Mouse (Mus musculus) adrenal gland, postnatal 10 days (tissue): Measurements from ENCODE around the gene Uncx. TPM values are rescaled to one million over a fixed set of nuclear protein-coding genes. Genes with fewer than 3 reads are reported as not detected.

Experiments used
- DNase-seq: peaks from one replicate; pipeline ENCODE4 v3.0.0; 2021; ENCODE audit warnings: mixed read lengths
- total RNA-seq, 2 experiments: library from RNA; stranded (reverse); gene quantifications; 2 replicates each; pipeline ENCODE4 v1.2.3; 2021

Uncx gene
- total RNA-seq, 2 experiments from 2014 or later = not detected

DNA sequence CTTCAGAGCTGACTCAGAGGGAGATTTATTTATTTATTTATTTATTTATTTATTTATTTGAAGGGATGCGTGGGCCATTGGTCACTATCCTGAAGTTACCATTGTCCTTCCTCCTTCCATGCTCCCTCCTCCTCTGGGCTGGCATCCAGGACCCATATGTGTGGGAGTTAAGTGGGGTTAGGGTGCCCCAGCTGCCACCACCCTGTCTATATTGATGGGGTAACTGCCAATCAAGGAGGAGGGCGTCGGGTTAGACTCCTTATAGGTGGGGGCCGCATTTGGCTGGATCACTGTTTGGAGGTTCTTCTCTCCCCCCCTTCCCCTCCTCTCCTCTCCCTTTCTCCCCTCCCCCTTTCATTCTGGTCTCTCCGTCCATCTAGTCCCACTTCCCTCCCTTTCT lies 738 bp upstream of the Uncx start:
- no peak for DNase-seq

GRCm38 (mm10) chr5:139543650-139544270 lies 466 bp downstream of the Uncx start:
- no peak for DNase-seq

GRCm38 (mm10) chr5:139544271-139545135 lies 1.2 kb downstream of the Uncx start:
- no peak for DNase-seq

DNA sequence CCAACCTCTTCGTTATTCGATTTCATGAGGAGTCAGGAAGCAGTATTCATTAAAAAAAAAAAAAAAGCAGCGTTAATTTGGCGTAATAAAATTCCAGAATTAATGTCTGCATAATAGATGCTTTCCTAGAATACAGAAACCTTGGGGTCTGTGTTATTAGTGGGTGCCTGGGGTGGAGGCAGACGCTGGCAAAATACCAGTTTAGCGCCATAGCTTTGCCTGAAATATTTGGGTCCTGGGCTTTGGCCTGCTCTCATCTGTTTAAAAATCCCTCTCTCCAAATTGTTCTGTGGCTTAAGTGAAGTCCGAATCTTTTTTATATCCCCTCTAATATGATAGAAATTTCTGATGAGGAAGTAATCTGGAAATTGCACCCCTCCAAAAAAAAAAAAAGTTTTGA lies 1.9 kb downstream of the Uncx start:
- DNase-seq = no peak

- no peak for DNase-seq
Observed at GRCm38 (mm10) chr5:139545673-139546335, 2.5 kb downstream of the Uncx start.

DNA sequence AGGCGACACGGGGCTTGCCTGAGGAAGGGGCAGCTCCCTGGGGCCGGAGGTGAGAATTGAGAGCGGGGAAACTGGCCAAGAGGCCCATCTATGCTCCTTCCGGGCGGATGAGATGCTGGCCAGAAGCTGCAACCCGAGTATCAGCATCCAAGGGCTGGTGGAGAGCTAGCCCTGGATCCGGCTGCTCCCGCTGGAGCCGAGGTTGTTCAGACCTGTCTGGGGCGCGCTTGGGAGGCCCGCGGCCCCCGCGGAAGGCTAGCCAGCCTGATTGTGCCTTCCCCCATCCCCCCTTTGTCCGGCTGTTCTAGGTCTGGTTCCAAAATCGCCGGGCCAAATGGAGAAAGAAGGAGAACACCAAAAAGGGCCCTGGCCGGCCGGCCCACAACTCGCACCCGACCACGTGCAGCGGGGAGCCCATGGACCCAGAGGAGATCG lies 3.1 kb downstream of the Uncx start:
- no peak for DNase-seq

GRCm38 (mm10) chr5:139546771-139547420 lies 3.6 kb downstream of the Uncx start:
- DNase-seq = no peak

DNA sequence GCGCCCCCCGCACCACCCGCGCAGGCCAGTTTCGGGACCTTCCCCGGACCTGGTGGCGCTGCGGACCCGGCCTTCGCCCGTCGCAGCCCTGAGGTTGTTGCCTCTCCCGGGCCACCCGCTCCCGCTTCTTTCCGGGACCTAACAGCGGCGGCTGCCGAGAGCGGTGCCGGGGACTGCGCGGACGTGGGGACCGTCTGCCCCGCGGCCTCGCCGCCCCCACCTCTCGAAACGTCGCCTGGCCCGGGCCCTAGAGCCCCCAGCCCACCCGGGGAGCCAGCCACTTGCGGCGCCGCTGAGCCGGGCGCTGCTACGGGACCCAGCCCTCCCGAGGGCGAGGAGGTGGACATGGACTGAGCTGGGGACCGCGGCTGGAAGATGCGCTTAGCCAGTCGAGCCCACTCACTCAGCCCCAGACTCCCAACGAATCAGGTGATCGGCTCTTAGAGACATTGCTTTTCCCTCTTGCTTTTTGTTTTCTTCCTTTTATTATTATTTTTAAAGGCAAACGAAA lies 4.2 kb downstream of the Uncx start:
- DNase-seq = no peak

- no peak for DNase-seq
Observed at GRCm38 (mm10) chr5:139553446-139554273, 10.4 kb downstream of the Uncx start.

- DNase-seq = no peak
Observed at GRCm38 (mm10) chr5:139554478-139555335, 11.4 kb downstream of the Uncx start.

- no peak for DNase-seq
Observed at GRCm38 (mm10) chr5:139555476-139556115, 12.3 kb downstream of the Uncx start.

DNA sequence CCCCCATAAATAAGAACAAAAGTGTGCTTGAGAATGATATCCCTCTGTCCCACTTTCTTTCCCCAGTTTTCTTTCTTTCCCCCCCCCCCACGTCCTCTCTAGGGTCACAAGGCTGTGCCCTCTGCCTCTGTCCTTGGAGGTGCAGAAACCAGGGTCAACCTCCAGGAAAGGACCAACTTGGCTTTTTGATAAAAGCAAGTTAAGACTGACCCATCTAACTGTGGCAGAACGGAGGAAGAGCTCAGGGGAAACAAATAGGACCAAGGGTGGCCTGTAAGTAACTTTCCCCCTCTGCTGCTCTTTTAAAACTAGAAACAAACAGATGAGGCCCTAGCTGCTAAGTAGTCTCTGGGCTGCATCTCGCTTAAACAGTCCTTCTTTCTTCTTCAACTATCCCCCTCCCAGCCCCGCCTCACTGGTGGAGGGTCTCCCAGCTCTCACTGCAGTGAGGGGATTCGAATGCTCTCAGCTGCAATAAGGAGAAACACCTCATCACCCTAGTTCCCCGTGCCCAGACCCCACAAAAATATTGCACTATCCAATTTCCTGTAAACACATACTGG lies 12.9 kb downstream of the Uncx start:
- no peak for DNase-seq

DNA sequence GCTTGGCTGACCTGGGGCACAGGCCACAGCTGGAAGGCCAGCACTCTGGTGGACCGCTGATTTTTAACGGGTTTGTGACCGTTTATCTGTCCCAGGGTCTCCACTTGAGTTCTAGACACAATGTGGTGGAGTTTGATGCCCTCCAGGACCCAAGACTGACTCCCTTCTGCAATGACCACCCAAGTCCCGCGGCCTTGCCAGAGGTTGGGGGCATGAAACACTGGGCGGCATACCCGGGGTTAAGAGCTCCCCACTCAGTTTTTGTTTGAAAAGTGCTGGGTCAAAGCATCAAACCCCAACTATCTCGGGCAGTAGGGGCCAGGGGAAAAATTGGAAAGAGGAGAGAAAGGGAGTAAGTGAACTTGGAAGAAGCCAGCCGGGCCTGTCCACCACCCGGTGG lies 13.8 kb downstream of the Uncx start:
- DNase-seq = no peak

DNA sequence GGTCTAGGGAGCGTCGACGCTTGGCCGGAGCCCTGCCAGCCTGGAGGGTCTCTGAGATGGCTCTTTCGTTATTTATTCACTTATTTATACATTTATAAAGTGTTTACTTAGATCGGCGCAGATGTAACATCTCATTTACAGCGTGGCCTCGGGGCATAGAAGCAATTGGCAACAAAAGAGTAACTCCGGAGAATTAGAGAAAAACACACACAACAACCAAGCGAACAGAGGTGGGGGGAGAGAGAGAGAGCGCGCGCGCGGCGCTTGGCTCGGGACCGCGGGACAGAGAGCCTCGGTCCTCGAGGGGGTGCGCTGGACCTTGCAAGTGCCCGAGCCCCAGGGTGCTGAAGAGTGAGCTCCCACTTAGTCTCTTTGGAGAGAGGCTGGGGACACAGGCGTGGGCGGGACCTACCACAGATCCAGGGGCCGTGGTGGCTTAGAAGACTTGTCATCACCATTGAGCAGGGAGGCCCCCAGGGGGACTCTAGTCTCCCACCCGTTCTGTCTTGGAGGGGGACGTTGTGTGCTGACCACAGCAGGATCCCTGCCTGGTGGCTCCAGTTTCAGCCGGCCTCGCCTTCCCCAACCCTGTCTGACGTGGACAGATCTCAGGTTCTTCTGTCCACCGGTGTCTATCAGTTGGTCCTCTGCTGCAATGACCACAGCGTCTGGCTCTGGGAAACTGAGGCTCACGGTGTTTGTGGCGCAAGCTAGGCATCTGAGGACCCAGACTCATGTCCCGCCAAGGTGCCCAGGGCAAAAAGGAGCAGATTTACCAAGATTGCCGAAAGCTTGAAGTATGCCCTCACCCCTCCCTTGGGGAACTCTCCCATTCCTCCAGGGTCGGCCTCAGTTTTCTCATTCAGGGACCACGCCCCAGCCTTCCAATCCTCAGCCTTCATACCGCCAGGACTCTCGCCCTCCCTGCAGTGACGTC lies 14.5 kb downstream of the Uncx start:
- DNase-seq = no peak

- DNase-seq = peak; percentile 18
Observed at GRCm38 (mm10) chr5:139558468-139558804, 15.1 kb downstream of the Uncx start.

GRCm38 (mm10) chr5:139558917-139559660 lies 15.8 kb downstream of the Uncx start:
- DNase-seq = no peak

- no peak for DNase-seq
Observed at GRCm38 (mm10) chr5:139559782-139560181, 16.5 kb downstream of the Uncx start.
